Mouse (Mus musculus) megakaryocyte, embryonic 14.5 days (primary cell): Measurements from ENCODE around the gene Ern2. TPM values are rescaled to one million over a fixed set of nuclear protein-coding genes. Genes with fewer than 3 reads are reported as not detected.
A peak's percentile ranks its signal among the peaks of the same experiment; 100 is the strongest.

ENCODE experiments used
- H3K27me3 ChIP-seq: replicated peaks from 2 replicates; pipeline ENCODE3; 2012; ENCODE audit warnings: inconsistent platforms
- H3K36me3 ChIP-seq: replicated peaks from 2 replicates; pipeline ENCODE3; 2012; ENCODE audit warnings: low read length, inconsistent platforms, mixed read lengths
- H3K4me1 ChIP-seq: 2 replicates; pipeline ENCODE4 v1.6.1; 2012; ENCODE audit warnings: inconsistent platforms
- H3K4me3 ChIP-seq: replicated peaks from 2 replicates; pipeline ENCODE3; 2012; ENCODE audit warnings: moderate library complexity, mild to moderate bottlenecking, inconsistent platforms
- H3K9me3 ChIP-seq: 2 replicates; pipeline ENCODE4 v1.6.1; 2012; ENCODE audit warnings: inconsistent platforms
- FLI1 ChIP-seq: IDR thresholded peaks from 2 replicates; pipeline ENCODE4 v1.6.1; 2012; ENCODE audit warnings: low read length, inconsistent platforms, mixed read lengths
- GATA1 ChIP-seq: IDR thresholded peaks from 3 replicates; pipeline ENCODE4 v1.6.1; 2012; ENCODE audit warnings: mixed read lengths, low read length, inconsistent platforms, borderline replicate concordance
- polyA plus RNA-seq: library from polyadenylated mRNA; stranded (reverse); fragments of >175 nt; gene quantifications from 2 replicates; pipeline ENCODE4 v1.2.3, GENCODE M21; 2012; ENCODE audit warnings: low replicate concordance; ENCODE audit not compliant: insufficient read depth

Gene Ern2
- polyA plus RNA-seq, 1 experiment, result not detected

- Histone ChIP-seq H3K27me3 (no peaks in the 10 kb centered on the region), H3K4me1 (peaks cover 59% of the 10 kb centered on the region), H3K4me3 (no peak overlapping the region), H3K36me3 (peaks cover 79% of the 10 kb centered on the region), H3K9me3 (no peaks in the 10 kb centered on the region)
- no peak for TF ChIP-seq FLI1
- no peak for TF ChIP-seq GATA1
These were observed 22.2 kb downstream of the Ern2 start for GRCm38 (mm10) chr7:122163766-122164165.

DNA sequence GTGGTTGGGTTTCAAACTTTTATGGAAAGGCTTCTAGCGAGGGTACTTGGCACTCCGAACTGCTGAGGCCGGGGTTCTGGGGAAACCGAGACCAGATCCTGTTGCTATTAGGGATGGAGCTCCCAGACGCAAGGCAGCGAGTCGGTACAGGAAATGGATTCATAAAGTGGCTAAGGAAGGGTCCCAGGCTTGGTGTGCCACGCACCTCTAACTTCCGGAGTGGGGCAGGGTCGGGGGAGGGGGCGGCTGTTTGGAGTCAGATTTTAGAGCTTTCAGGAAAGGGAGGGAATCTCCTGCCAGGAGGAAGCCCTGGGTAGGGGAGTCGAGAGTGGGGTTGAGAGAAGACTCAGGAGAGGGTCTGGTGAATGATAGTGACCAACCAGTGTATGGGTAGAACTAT is 26.0 kb downstream of the Ern2 start:
- Histone ChIP-seq H3K4me3 (peak overlapping the region; percentile 97), H3K36me3 (peaks cover 54% of the 10 kb centered on the region), H3K4me1 (peaks cover 76% of the 10 kb centered on the region), H3K27me3 (no peaks in the 10 kb centered on the region), H3K9me3 (no peaks in the 10 kb centered on the region)
- TF ChIP-seq GATA1, result no peak
- no peak for TF ChIP-seq FLI1

GRCm38 (mm10) chr7:122158915-122159902 is 26.8 kb downstream of the Ern2 start, which contains the start of gene Plk1:
TSS of gene Plk1 (plus strand) at chr7:122159439.
- Histone ChIP-seq H3K27me3 (no peaks in the 10 kb centered on the region), H3K4me3 (peak within 1 kb of the TSS; percentile 97), H3K4me1 (peaks cover 71% of the 10 kb centered on the region), H3K9me3 (no peaks in the 10 kb centered on the region), H3K36me3 (peaks cover 48% of the 10 kb centered on the region)
- TF ChIP-seq FLI1, result peak; percentile 66; the same call in 1 of the 2 replicates
- TF ChIP-seq GATA1, result no peak

- H3K4me1 ChIP-seq, result peaks cover 65% of the 10 kb centered on the region
- peaks cover 48% of the 10 kb centered on the region for H3K36me3 ChIP-seq
- TF ChIP-seq GATA1, result no peak
- peak overlapping the region; percentile 97 for H3K4me3 ChIP-seq
- no peaks in the 10 kb centered on the region for H3K27me3 ChIP-seq
- H3K9me3 ChIP-seq, result no peaks in the 10 kb centered on the region
These were observed 27.5 kb downstream of the Ern2 start for GRCm38 (mm10) chr7:122158488-122158887.

- TF ChIP-seq FLI1 (no peak), GATA1 (no peak)
- Histone ChIP-seq H3K4me1 (peaks cover 25% of the 10 kb centered on the region), H3K27me3 (no peaks in the 10 kb centered on the region), H3K9me3 (no peaks in the 10 kb centered on the region), H3K4me3 (no peak overlapping the region), H3K36me3 (peaks cover 80% of the 10 kb centered on the region)
These were observed 33.5 kb downstream of the Ern2 start for GRCm38 (mm10) chr7:122152473-122152872.

DNA sequence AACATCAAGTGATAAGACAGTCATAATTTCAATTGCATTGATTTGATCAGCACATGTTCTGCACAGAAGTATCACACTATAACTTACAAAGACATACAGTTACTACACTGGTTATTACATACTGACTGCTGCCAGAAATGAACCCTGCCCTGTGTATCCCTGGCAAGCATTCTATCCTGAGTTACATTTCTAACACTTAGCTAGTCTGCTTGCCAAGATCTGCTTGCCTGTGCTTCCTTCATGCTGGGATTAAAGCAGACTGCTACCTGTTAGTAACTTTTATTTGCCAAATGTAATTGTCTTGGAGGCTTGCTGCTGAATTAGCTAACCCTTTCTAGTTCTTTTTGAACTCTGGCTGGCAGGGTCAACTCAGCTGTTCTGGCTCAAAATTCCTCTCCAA is 45.0 kb downstream of the Ern2 start:
- H3K9me3 ChIP-seq, result no peaks in the 10 kb centered on the region
- H3K36me3 ChIP-seq, result peaks cover 96% of the 10 kb centered on the region
- no peak overlapping the region for H3K4me3 ChIP-seq
- no peak for TF ChIP-seq FLI1
- TF ChIP-seq GATA1, result no peak
- H3K27me3 ChIP-seq, result no peaks in the 10 kb centered on the region
- peaks cover 9% of the 10 kb centered on the region for H3K4me1 ChIP-seq

DNA sequence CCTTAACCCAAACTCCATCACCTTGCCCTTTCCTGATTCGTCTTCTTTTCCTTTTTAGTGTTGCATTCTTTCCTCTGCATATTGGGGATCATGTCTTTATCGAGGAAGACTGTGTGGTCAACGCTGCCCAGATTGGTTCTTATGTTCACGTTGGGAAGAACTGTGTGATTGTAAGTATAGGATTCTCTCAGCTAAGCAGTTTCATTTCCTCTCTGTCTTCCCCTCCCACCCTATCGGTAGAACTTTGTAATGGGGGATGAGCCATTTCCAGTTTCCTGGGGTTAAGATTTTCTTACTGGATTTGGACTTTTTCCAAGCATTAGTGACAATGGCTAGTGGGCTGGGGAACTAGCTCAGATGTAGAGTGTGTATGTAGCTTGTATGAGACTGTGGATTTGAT is 47.8 kb downstream of the Ern2 start:
- no peaks in the 10 kb centered on the region for H3K27me3 ChIP-seq
- H3K4me3 ChIP-seq, result no peak overlapping the region
- H3K9me3 ChIP-seq, result no peaks in the 10 kb centered on the region
- H3K4me1 ChIP-seq, result peaks cover 23% of the 10 kb centered on the region
- peaks cover 85% of the 10 kb centered on the region for H3K36me3 ChIP-seq
- no peak for TF ChIP-seq FLI1
- no peak for TF ChIP-seq GATA1

GRCm38 (mm10) chr7:122137071-122137470 is 48.9 kb downstream of the Ern2 start:
- Histone ChIP-seq H3K4me3 (no peak overlapping the region), H3K9me3 (no peaks in the 10 kb centered on the region), H3K27me3 (no peaks in the 10 kb centered on the region), H3K36me3 (peaks cover 73% of the 10 kb centered on the region), H3K4me1 (peaks cover 23% of the 10 kb centered on the region)
- TF ChIP-seq GATA1, result no peak
- TF ChIP-seq FLI1, result no peak

GRCm38 (mm10) chr7:122135070-122135469 is 50.9 kb downstream of the Ern2 start:
- Histone ChIP-seq H3K4me3 (no peak overlapping the region), H3K27me3 (no peaks in the 10 kb centered on the region), H3K36me3 (peaks cover 57% of the 10 kb centered on the region), H3K4me1 (peaks cover 42% of the 10 kb centered on the region), H3K9me3 (no peaks in the 10 kb centered on the region)
- TF ChIP-seq FLI1 (no peak), GATA1 (no peak)

- TF ChIP-seq GATA1, result no peak
- TF ChIP-seq FLI1, result no peak
- Histone ChIP-seq H3K4me1 (peaks cover 42% of the 10 kb centered on the region), H3K9me3 (no peaks in the 10 kb centered on the region), H3K4me3 (peak overlapping the region; percentile 97), H3K36me3 (peaks cover 56% of the 10 kb centered on the region), H3K27me3 (no peaks in the 10 kb centered on the region)
These were observed 52.7 kb downstream of the Ern2 start for GRCm38 (mm10) chr7:122133338-122133625.
